Mouse (Mus musculus) heart, postnatal 0 days (tissue): ENCODE measurements at regions not wholly inside any gene's neighbourhood (a gene's known extent, or its start where the extent isn't known, plus 50 kb on each side); places are given as distances from the start of the nearest gene placed in this dataset.

ENCODE experiments used
- ATAC-seq: fragments of 200-750 bp; cut with Nextera tagmentation; 2 replicates; pipeline ENCODE4 v1.8.0; 2017; ENCODE audit warnings: low read depth, moderate number of reproducible peaks, moderate library complexity; ENCODE audit not compliant: insufficient read depth
- DNase-seq: peaks from one replicate; pipeline ENCODE4 v3.0.0-alpha.2; 2016; ENCODE audit warnings: low spot score
- H3K27ac ChIP-seq: fragments of 300-500 bp; sonication (generic); 2 replicates; pipeline ENCODE4 v1.5.1; 2014; ENCODE audit warnings: low read depth, mild to moderate bottlenecking
- H3K27me3 ChIP-seq: fragments of 300-500 bp; sonication (generic); 2 replicates; pipeline ENCODE4 v1.6.1; 2014; ENCODE audit warnings: low read length, mixed read lengths; ENCODE audit not compliant: control insufficient read depth, insufficient read depth
- H3K36me3 ChIP-seq: fragments of 300-500 bp; sonication (generic); replicated peaks from 2 replicates; pipeline ENCODE4 v1.6.1; 2014; ENCODE audit warnings: low read length, mixed read lengths; ENCODE audit not compliant: control insufficient read depth, insufficient read depth
- H3K4me1 ChIP-seq: fragments of 300-500 bp; sonication (generic); 2 replicates; pipeline ENCODE4 v1.6.1; 2014; ENCODE audit warnings: antibody characterized with exemption; ENCODE audit not compliant: control insufficient read depth, insufficient read depth
- H3K4me2 ChIP-seq: fragments of 300-500 bp; sonication (generic); 2 replicates; pipeline ENCODE4 v1.6.1; 2014; ENCODE audit warnings: low read depth, mild to moderate bottlenecking, low read length, moderate library complexity
- H3K4me3 ChIP-seq: fragments of 300-500 bp; sonication (generic); 2 replicates; pipeline ENCODE4 v1.5.1; 2014; ENCODE audit warnings: low read depth, low read length
- H3K9ac ChIP-seq: fragments of 300-500 bp; sonication (generic); replicated peaks from 2 replicates; pipeline ENCODE4 v1.6.1; 2014; ENCODE audit warnings: low read depth, low read length, mixed read lengths
- H3K9me3 ChIP-seq: fragments of 300-500 bp; sonication (generic); replicated peaks from 2 replicates; pipeline ENCODE4 v1.6.1; 2016; ENCODE audit warnings: low read length; ENCODE audit not compliant: control insufficient read depth
- CTCF ChIP-seq: IDR thresholded peaks from 2 replicates; pipeline ENCODE4 v1.5.1; 2016; ENCODE audit warnings: antibody characterized with exemption, control low read depth, low read depth
- EP300 ChIP-seq: IDR thresholded peaks from 2 replicates; pipeline ENCODE4 v1.6.1; 2016; ENCODE audit warnings: antibody characterized with exemption, low read depth
- WGBS: fragments of 180-500 bp; shearing (Covaris S2); extraction: QIAGEN DNeasy Blood & Tissue Kit; methylation state at CpG from one replicate; pipeline ENCODE4 v1.1.7; 2014; 5-methylcytosine and 5-hydroxymethylcytosine counted together

DNA sequence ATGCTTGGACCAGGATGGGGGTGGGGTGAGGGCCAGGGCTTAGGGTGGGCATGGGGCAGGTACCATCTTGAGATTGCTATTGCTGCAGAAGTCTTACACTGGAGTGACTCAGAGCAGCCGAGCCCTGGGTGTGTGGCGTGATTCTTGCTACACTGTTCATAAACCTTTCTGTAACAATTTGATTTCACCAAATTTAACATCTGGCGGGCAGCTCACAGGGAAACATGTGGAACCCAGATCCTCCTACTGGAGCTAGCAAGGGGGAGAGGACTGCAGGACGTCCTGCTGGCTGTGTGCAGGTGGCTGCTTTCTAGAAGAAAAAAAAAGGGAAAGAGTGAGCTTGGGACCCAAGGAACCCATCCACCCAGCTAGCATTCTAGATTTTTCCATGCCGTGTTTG is 719.7 kb downstream of the Vrk1 start:
- H3K36me3 ChIP-seq: no peaks in the 10 kb centered on the region
- H3K9me3 ChIP-seq: no peaks in the 10 kb centered on the region
- H3K4me2 ChIP-seq: no peak overlapping the region
- H3K4me3 ChIP-seq: no peak overlapping the region
- DNase-seq: no peak
- no peak overlapping the region for H3K27ac ChIP-seq
- no peak for ATAC-seq
- H3K27me3 ChIP-seq: no peaks in the 10 kb centered on the region
- no peak for TF ChIP-seq EP300
- no peak for TF ChIP-seq CTCF
- no peaks in the 10 kb centered on the region for H3K4me1 ChIP-seq
- 72% methylated on average over 5 of the region's 5 CpGs for WGBS
- H3K9ac ChIP-seq: no peak overlapping the region

DNA sequence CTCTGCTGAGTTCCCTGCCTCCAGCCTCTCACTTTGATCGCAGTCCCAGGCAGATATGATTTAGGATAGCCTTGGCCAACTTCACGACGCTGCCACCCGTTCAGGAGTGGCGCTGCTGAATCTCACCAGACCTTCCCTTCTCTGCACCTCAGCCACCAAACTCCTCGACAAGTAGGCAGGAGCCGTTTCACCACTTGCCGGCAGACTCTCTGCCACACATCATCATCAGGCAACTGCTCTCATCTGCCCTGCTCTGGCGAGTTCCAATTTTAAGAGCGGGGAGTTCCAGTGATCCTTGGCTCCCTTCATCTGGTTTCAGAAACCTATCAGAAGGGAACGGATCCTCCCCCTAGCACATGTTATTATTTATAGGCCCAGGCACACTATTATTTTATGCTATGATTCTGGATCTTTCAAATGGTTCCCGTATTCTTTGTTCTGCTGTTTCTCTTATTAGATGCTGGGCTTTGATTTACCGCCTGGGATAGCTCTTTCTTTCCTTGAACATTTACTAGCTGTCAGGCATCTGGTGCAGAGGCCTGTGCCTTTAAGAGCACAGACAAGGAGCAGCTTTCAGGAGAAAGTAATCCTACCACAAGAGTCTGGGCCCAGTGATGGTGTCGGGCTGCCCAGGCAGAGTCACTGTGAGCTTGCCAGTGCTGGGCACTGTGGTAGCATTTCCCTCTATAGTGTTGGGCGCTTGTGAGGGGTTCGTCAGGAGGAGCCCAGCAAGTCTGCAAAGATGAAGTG is 722.3 kb downstream of the Vrk1 start:
- H3K27ac ChIP-seq: no peak overlapping the region
- no peaks in the 10 kb centered on the region for H3K36me3 ChIP-seq
- no peak overlapping the region for H3K4me3 ChIP-seq
- H3K9me3 ChIP-seq: no peaks in the 10 kb centered on the region
- TF ChIP-seq CTCF: no peak
- TF ChIP-seq EP300: no peak
- H3K4me1 ChIP-seq: no peaks in the 10 kb centered on the region
- WGBS: 60% methylated on average over 16 of the region's 16 CpGs
- no peaks in the 10 kb centered on the region for H3K27me3 ChIP-seq
- DNase-seq (no peak), ATAC-seq (no peak)
- H3K4me2 ChIP-seq: no peak overlapping the region
- no peak overlapping the region for H3K9ac ChIP-seq

DNA sequence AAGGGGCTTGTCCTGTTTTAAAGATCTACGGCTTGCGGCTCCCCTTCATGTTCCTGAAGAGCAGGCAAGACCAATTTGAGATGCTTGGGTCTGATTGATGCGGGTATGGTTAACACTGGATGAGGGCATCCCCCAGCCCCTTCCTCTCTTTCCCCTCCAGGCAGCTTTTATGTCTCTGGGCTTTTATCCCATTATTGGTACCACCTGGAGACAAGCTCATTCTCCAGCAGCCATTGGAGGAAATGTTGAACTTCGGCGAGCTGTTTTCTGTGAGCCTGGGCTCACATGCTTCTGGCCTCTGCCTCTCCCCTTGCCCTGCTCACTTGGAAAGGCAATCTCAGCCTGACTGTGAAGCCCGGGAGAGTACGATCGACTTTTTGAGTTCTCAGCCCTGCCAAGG is 738.7 kb downstream of the Vrk1 start:
- Histone ChIP-seq H3K27ac (no peak overlapping the region), H3K4me2 (no peak overlapping the region), H3K36me3 (no peaks in the 10 kb centered on the region), H3K9ac (no peak overlapping the region), H3K27me3 (no peaks in the 10 kb centered on the region), H3K4me1 (no peaks in the 10 kb centered on the region), H3K4me3 (no peak overlapping the region), H3K9me3 (no peaks in the 10 kb centered on the region)
- ATAC-seq: no peak
- DNase-seq: no peak
- 85% methylated on average over 8 of the region's 8 CpGs for WGBS
- TF ChIP-seq CTCF: no peak
- no peak for TF ChIP-seq EP300

DNA sequence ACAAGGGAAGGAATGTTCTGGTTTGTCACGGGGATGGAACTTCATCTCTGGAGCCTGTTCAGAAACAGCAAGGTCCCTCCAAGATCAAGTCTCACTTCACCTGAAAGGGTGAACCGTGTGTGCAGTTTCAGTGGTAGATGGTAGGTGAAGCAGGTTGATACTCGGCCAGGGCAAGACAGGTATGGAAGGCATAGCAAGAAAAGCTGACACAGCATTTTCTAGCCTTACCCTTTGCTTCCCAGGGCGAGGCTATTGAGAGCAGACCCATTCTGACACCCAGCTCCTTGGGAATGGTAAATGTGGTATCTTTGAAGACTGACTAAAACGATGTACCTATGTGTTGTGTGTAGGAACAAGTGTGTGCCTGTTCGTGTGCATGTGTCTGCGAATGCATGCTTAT is 724.9 kb upstream of the 3110018I06Rik start:
- H3K27ac ChIP-seq: no peak overlapping the region
- 73% methylated on average over 7 of the region's 7 CpGs for WGBS
- no peaks in the 10 kb centered on the region for H3K9me3 ChIP-seq
- no peaks in the 10 kb centered on the region for H3K4me1 ChIP-seq
- DNase-seq (no peak), ATAC-seq (no peak)
- H3K36me3 ChIP-seq: no peaks in the 10 kb centered on the region
- H3K27me3 ChIP-seq: no peaks in the 10 kb centered on the region
- no peak overlapping the region for H3K4me2 ChIP-seq
- no peak overlapping the region for H3K4me3 ChIP-seq
- no peak overlapping the region for H3K9ac ChIP-seq
- TF ChIP-seq CTCF: no peak
- TF ChIP-seq EP300: no peak

DNA sequence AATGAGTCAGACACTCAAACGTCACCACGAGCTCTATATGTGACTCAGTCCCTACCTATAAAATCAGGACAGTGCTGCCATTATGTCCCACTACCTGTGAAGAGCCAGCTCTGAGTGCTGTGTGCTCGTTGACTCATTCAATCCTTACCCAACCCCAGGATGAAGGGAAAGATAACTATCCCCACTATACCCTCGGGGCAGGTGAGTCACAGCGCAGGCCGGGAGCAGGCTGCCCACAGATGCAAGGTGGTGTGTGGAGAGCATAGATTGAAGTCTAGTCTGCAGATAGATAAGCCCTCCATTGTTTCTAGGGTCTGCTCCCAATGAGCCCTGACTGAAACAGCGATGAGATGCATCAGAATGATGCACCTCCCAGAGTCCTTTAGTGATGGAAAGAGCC is 723.9 kb upstream of the 3110018I06Rik start:
- Histone ChIP-seq H3K36me3 (no peaks in the 10 kb centered on the region), H3K9me3 (no peaks in the 10 kb centered on the region), H3K27me3 (no peaks in the 10 kb centered on the region), H3K4me2 (no peak overlapping the region), H3K4me1 (no peaks in the 10 kb centered on the region), H3K4me3 (no peak overlapping the region), H3K9ac (no peak overlapping the region), H3K27ac (no peak overlapping the region)
- TF ChIP-seq EP300: no peak
- TF ChIP-seq CTCF: no peak
- ATAC-seq (no peak), DNase-seq (no peak)
- WGBS: 67% methylated on average over 7 of the region's 7 CpGs

DNA sequence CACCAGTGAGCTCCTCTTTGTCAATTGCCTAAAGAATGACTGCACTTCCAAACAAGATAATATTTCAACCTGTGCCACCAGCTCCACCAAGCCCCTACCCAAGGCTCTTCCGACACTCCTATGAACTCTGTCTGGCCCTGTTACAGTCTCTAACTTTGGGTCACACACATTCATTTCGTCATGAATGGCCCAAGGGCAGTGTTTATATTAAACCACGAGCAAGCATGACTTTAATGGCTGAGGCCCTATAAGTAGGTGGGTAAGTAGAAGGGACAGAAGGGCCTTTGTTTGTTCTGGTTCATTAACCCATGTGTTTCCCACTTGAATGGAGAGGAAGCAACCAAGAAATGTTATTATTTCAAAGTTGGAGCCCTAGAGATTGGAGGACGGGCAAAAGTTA is 714.9 kb upstream of the 3110018I06Rik start:
- no peaks in the 10 kb centered on the region for H3K4me1 ChIP-seq
- no peak for TF ChIP-seq EP300
- no peak for TF ChIP-seq CTCF
- no peak overlapping the region for H3K4me3 ChIP-seq
- no peaks in the 10 kb centered on the region for H3K9me3 ChIP-seq
- no peak overlapping the region for H3K27ac ChIP-seq
- H3K36me3 ChIP-seq: no peaks in the 10 kb centered on the region
- 71% methylated on average over 4 of the region's 4 CpGs for WGBS
- H3K9ac ChIP-seq: no peak overlapping the region
- DNase-seq (no peak), ATAC-seq (no peak)
- no peaks in the 10 kb centered on the region for H3K27me3 ChIP-seq
- no peak overlapping the region for H3K4me2 ChIP-seq
